Mouse (Mus musculus): ENCODE measurements around the gene Tenm2. TPM values are rescaled to one million over a fixed set of nuclear protein-coding genes. Genes with fewer than 3 reads are reported as not detected.

The Tenm2 gene
- polyA plus RNA-seq, 1 experiment: not detected

DNA sequence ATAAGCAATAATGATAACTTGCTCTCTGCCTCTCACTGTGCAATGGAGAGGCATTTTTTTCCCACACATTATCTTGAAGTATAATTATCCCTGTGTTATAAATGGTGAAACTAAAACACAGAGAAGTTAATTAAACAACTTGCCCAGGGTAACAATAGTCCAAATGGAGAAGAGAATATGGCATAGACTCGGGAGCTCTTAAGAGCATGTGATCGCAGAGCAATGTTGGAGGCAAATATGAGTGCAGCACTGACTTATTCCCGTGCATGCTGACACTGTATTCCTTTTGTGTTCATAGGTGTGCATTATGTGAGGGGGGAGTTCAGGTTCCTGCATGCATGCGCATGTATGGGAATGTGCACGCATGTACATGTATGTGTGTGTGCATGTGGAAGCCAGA is 870.7 kb downstream of the Tenm2 start:
- Histone ChIP-seq H3K4me1 (ENCODE audit: control insufficient read depth, insufficient read depth, low read length) (no peaks in the 10 kb centered on the region), H3K4me3 (ENCODE audit: insufficient read depth, low read length) (no peak overlapping the region), H3K27ac (ENCODE audit: insufficient read depth, low read depth, low read length) (no peak overlapping the region)
- TF ChIP-seq CTCF (IDR thresholded peaks at IDR 0.05; ENCODE audit: low read depth, low read length) (no peak), POLR2A (IDR thresholded peaks at IDR 0.05; ENCODE audit: borderline replicate concordance, low read depth, low read length) (no peak)

DNA sequence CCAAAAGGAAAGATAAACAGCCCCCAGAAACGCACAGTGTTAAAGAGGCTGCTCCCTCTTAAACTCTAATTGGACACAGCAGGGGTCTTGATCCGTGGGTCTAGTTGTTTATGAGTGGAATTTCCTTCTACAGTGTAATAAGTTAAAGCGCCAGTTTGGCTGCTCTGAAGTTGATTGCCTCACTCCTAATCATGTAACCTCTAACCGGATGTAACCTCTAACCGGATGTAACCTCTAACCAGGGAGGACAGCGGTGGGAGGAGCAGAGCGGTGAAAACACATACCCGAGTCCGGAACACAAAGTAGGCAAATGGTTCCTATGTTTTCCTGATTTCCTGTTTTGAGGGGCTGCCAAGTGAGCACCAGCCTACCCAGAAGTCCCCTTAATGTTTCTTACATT is 871.3 kb downstream of the Tenm2 start:
- Histone ChIP-seq H3K27ac (ENCODE audit: insufficient read depth, low read depth, low read length) (no peak overlapping the region), H3K4me3 (ENCODE audit: insufficient read depth, low read length) (no peak overlapping the region), H3K4me1 (ENCODE audit: control insufficient read depth, insufficient read depth, low read length) (no peaks in the 10 kb centered on the region)
- TF ChIP-seq CTCF (IDR thresholded peaks at IDR 0.05; ENCODE audit: low read depth, low read length): no peak
- no peak for TF ChIP-seq POLR2A (IDR thresholded peaks at IDR 0.05; ENCODE audit: borderline replicate concordance, low read depth, low read length)

DNA sequence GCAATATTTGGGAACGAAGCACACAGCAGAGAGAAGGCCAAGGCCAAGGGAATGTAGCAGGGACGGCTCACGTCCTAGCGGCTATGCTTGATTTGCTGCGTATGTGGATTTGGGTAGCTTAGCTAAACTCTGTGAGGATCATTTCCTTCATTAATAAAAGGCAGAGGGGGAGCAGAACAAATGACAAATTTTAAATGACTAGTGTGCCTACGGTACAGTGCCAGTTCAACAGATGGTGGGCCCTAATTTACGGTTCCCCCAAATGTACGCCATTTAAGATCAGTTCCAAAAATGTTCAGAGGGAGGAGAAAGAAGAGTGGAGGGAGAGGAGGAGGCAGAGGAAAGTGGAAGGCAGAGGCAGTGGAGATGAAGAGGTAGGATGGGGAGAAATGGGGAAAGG is 873.2 kb downstream of the Tenm2 start:
- TF ChIP-seq POLR2A (IDR thresholded peaks at IDR 0.05; ENCODE audit: borderline replicate concordance, low read depth, low read length): no peak
- TF ChIP-seq CTCF (IDR thresholded peaks at IDR 0.05; ENCODE audit: low read depth, low read length): no peak
- Histone ChIP-seq H3K4me1 (ENCODE audit: control insufficient read depth, insufficient read depth, low read length) (no peaks in the 10 kb centered on the region), H3K27ac (ENCODE audit: insufficient read depth, low read depth, low read length) (no peak overlapping the region), H3K4me3 (ENCODE audit: insufficient read depth, low read length) (no peak overlapping the region)

DNA sequence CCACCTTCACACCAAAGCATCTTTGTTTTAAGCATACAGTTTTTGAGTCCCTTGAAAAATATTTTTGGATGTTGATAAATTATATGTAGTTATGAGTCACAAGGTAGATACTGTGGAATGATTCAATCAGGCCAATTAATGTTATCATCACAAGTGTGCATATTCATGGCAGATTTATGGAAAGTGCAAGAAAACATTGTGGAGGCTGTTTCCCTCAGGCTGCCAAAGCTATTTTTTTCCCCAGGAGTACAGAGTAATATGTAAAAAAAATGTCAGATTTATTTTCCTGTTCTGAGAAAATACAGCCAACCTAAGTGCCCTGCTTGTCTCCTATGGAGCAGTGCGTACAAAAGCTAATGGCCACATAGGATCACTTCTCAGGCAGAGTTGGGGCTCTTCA is 882.5 kb downstream of the Tenm2 start:
- Histone ChIP-seq H3K4me3 (ENCODE audit: insufficient read depth, low read length) (no peak overlapping the region), H3K27ac (ENCODE audit: insufficient read depth, low read depth, low read length) (no peak overlapping the region), H3K4me1 (ENCODE audit: control insufficient read depth, insufficient read depth, low read length) (no peaks in the 10 kb centered on the region)
- TF ChIP-seq CTCF (IDR thresholded peaks at IDR 0.05; ENCODE audit: low read depth, low read length): no peak
- TF ChIP-seq POLR2A (IDR thresholded peaks at IDR 0.05; ENCODE audit: borderline replicate concordance, low read depth, low read length): no peak

DNA sequence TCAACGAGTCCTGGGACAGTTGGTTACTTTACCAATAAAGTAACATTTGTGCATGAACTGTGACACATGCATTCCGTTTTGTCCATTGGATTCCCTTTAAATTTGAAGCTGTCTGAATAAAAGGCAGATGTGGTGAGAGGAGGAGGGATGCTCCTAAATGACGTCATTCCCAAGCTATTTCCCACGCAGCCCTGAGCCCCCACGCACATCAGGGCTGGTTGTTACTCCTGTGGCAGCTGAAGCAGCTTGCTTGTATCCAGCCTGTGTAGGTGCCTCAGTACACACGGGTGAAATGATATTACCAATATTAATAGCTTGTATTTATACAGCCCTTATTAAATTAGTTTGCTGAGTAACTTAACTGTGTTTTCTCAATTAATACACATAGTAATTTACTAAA is 884.0 kb downstream of the Tenm2 start:
- H3K27ac ChIP-seq (ENCODE audit: insufficient read depth, low read depth, low read length): no peak overlapping the region
- TF ChIP-seq POLR2A (IDR thresholded peaks at IDR 0.05; ENCODE audit: borderline replicate concordance, low read depth, low read length) (no peak), CTCF (IDR thresholded peaks at IDR 0.05; ENCODE audit: low read depth, low read length) (no peak)
- H3K4me1 ChIP-seq (ENCODE audit: control insufficient read depth, insufficient read depth, low read length): no peaks in the 10 kb centered on the region
- no peak overlapping the region for H3K4me3 ChIP-seq (ENCODE audit: insufficient read depth, low read length)

DNA sequence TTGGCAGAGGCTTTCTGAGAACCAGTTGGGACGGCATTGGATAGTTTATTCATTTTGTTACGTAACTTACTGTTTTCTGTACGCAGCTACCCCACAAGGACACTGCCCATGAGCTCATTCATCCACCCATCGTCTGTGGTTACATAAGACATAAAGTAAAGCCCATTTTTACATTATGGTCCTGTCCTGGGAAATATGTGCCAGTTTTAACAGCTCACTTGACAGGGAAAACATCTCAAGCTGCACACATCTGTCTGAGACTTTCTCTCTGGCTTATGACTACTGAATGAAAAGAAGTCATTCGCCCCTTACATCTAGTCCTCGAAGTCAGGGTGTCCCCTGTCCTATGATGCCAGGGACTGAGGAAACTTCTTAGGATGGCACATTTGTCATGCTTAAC is 884.4 kb downstream of the Tenm2 start:
- H3K27ac ChIP-seq (ENCODE audit: insufficient read depth, low read depth, low read length): no peak overlapping the region
- no peak overlapping the region for H3K4me3 ChIP-seq (ENCODE audit: insufficient read depth, low read length)
- no peak for TF ChIP-seq CTCF (IDR thresholded peaks at IDR 0.05; ENCODE audit: low read depth, low read length)
- no peak for TF ChIP-seq POLR2A (IDR thresholded peaks at IDR 0.05; ENCODE audit: borderline replicate concordance, low read depth, low read length)
- H3K4me1 ChIP-seq (ENCODE audit: control insufficient read depth, insufficient read depth, low read length): no peaks in the 10 kb centered on the region

DNA sequence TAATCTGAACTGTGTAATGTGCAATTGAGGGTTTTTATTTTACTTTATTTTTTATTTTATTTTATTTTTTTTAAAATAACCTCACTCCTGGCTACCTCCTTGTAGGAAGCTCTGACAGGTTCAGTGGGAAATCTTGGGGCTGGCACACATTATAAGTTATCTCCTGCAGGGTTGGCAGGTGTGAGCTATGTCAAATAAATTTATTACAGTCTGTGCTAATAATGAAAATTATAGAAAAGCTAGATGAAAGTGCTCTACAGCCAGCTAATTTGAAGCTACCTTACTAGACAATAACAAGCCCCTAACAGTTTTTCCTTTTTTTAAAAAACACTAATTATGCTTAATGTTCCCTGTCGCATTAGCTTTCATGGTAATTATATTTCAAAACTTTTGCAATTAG is 885.5 kb downstream of the Tenm2 start:
- no peak for TF ChIP-seq POLR2A (IDR thresholded peaks at IDR 0.05; ENCODE audit: borderline replicate concordance, low read depth, low read length)
- no peak for TF ChIP-seq CTCF (IDR thresholded peaks at IDR 0.05; ENCODE audit: low read depth, low read length)
- Histone ChIP-seq H3K4me1 (ENCODE audit: control insufficient read depth, insufficient read depth, low read length) (no peaks in the 10 kb centered on the region), H3K27ac (ENCODE audit: insufficient read depth, low read depth, low read length) (no peak overlapping the region), H3K4me3 (ENCODE audit: insufficient read depth, low read length) (no peak overlapping the region)

DNA sequence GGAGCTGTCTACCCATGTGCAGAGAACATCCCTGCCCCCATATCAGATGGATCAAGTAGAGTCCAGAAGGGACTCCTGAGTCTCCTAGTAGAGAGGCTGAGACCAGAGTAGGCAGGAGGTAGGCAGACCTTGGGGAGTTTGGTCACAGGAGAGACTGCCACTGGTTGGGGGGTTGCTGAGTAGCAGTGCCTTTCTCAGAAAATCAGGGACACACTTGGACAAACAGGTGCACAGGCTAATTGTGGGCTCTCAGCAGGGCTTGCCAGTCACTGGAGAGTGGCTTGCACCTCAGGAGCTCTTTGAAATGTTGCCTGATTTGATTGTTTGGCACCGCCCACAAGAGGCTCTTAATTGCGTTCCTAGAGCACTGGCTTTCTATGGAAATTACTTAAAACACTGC is 885.9 kb downstream of the Tenm2 start:
- no peaks in the 10 kb centered on the region for H3K4me1 ChIP-seq (ENCODE audit: control insufficient read depth, insufficient read depth, low read length)
- TF ChIP-seq CTCF (IDR thresholded peaks at IDR 0.05; ENCODE audit: low read depth, low read length) (no peak), POLR2A (IDR thresholded peaks at IDR 0.05; ENCODE audit: borderline replicate concordance, low read depth, low read length) (no peak)
- no peak overlapping the region for H3K4me3 ChIP-seq (ENCODE audit: insufficient read depth, low read length)
- no peak overlapping the region for H3K27ac ChIP-seq (ENCODE audit: insufficient read depth, low read depth, low read length)

DNA sequence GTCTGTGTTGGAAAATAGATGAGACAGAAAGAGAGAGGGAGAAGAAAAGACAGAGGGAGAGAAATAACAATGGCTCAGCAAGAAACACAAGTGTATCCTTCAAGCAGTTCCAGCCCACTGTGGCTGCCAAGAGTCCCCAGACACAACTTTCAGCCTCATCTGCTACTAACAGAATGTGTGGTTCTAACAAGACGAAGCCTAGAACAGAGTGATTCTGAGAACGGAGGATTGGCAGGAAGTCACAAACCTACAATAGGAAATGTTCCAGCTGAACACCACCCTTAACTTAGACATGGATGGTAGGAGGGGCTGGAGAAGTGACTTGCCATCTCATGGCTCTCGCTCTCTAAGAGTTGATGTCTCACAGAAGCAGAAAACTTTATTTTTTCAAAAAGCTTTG is 894.0 kb downstream of the Tenm2 start:
- no peak for TF ChIP-seq POLR2A (IDR thresholded peaks at IDR 0.05; ENCODE audit: borderline replicate concordance, low read depth, low read length)
- no peak for TF ChIP-seq CTCF (IDR thresholded peaks at IDR 0.05; ENCODE audit: low read depth, low read length)

DNA sequence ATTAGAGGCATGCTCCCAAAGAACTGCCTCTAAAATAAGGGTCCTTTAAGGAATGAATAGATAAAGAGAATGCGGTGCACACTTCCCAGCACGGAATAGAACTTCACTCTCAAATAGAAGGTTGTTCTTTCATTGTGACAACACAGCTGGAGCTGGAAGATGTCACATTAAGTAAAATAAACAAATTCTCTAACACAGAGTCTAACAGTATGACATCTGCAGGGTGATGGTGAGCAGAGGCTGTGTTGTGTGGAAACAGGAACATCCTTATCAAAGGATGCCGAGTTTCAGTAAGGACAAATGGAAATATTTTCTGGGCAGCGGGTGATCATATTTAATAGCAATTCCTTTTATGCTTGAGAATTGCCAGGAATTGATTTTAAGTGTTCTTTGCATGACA is 897.3 kb downstream of the Tenm2 start:
- TF ChIP-seq CTCF (IDR thresholded peaks at IDR 0.05; ENCODE audit: low read depth, low read length) (no peak), POLR2A (IDR thresholded peaks at IDR 0.05; ENCODE audit: borderline replicate concordance, low read depth, low read length) (no peak)
- Histone ChIP-seq H3K4me3 (ENCODE audit: insufficient read depth, low read length) (no peak overlapping the region), H3K4me1 (ENCODE audit: control insufficient read depth, insufficient read depth, low read length) (no peaks in the 10 kb centered on the region), H3K27ac (ENCODE audit: insufficient read depth, low read depth, low read length) (no peak overlapping the region)

More for the DNA sequence above, 894.0 kb downstream of the Tenm2 start:
- Histone ChIP-seq H3K4me3 (ENCODE audit: insufficient read depth, low read length) (no peak overlapping the region), H3K27ac (ENCODE audit: insufficient read depth, low read depth, low read length) (no peak overlapping the region), H3K4me1 (ENCODE audit: control insufficient read depth, insufficient read depth, low read length) (no peaks in the 10 kb centered on the region)

DNA sequence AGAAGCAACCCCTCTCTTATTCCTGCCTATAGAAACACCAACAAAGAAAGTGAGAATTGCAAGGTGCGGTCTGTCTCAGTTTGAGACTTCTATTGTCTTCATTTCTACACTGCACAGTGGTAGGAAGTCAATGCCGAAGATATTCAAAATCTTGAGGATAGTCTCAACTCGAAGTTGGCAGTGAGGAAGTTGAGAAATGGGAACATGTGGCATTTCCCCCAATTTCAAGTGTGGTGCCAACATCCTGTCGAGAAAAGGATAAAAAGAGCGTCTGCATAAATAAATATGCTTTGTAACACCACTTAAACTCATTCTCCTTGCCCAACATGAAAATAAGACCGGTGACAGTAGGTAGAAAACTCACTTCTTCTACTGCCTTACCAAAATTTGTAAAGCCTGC is 898.7 kb downstream of the Tenm2 start:
- TF ChIP-seq POLR2A (IDR thresholded peaks at IDR 0.05; ENCODE audit: borderline replicate concordance, low read depth, low read length) (no peak), CTCF (IDR thresholded peaks at IDR 0.05; ENCODE audit: low read depth, low read length) (no peak)
- Histone ChIP-seq H3K4me3 (ENCODE audit: insufficient read depth, low read length) (no peak overlapping the region), H3K4me1 (ENCODE audit: control insufficient read depth, insufficient read depth, low read length) (no peaks in the 10 kb centered on the region), H3K27ac (ENCODE audit: insufficient read depth, low read depth, low read length) (no peak overlapping the region)

Measured in bone marrow macrophage, adult 2 months (primary cell).